Mouse (Mus musculus): ENCODE measurements around the gene Ak2.

Gene Ak2

DNA sequence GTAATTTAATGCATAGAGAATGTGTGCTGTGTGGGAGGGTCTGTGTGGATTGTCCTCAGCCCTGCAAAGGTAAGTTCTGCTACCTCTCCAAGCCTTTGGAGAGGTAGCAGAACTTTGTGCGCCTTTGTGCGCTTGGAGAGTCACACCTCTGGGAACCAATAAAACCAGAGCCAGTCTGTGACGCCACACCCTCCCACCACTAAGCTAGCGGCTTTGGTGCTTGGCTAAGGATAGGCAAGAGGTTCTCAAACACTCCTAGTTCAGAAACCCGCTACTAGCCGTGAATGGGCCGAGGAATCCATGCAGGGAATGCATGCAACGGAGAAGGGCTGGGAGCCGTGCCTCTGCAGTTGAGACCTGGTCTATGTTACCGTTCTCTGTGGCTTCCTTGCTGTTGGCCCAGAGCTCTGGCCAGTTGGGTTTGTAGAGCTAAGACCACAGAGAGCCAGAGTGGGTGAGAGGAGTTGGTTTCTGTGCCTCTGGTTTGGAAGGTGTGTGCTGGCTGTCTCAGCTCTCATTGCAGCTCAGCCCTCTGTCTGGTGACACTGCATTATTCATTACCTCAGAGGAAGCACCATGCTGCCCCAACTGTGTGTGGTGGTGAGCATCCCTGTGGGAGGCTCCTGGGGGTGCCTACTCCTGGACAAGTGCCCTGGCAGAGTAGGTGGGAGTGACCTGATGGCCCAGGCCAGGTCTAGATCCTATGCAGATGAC lies 21.6 kb downstream of the Ak2 start:
- DNase-seq (ENCODE audit: low spot score), result no peak

GRCm38 (mm10) chr4:129016329-129016728 lies 24.6 kb downstream of the Ak2 start:
- no peak for DNase-seq (ENCODE audit: low spot score)

GRCm38 (mm10) chr4:129017150-129017549 lies 25.4 kb downstream of the Ak2 start:
- DNase-seq (ENCODE audit: low spot score), result no peak

DNA sequence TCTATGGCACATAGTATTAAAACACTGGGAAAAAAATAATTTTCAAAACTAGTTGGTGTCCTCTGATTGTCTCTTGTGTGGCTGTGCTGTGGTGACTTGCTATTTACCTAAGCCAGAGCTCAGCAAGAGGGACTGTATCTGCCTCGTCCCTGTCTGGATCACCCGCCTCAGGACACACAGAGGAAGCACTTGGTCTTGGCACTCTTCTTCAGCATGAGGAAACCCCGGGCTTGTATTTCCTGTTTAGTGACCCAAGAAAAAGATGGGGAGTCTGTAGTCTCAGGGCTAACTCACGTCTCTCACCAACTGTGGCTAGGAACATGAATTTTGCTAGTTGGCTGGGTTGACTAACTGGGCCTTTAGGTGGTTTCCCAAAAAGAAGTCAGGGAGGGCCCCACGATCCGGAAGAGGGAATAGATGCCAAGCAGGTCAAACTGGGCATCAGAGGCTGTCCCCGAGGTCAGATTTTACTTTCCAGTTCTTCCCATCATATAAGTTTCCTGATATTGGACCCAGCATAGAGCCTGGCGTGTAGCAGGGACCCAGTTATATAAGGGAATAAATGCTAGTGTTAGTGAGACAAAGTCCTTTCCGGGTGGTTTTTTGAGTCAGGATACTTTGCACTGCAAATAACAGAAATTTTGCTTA lies 27.2 kb downstream of the Ak2 start:
- no peak for DNase-seq (ENCODE audit: low spot score)

GRCm38 (mm10) chr4:129019788-129020187 lies 28.0 kb downstream of the Ak2 start:
- no peak for DNase-seq (ENCODE audit: low spot score)

- no peak for DNase-seq (ENCODE audit: low spot score)
These were observed 28.7 kb downstream of the Ak2 start for GRCm38 (mm10) chr4:129020454-129020853.

DNA sequence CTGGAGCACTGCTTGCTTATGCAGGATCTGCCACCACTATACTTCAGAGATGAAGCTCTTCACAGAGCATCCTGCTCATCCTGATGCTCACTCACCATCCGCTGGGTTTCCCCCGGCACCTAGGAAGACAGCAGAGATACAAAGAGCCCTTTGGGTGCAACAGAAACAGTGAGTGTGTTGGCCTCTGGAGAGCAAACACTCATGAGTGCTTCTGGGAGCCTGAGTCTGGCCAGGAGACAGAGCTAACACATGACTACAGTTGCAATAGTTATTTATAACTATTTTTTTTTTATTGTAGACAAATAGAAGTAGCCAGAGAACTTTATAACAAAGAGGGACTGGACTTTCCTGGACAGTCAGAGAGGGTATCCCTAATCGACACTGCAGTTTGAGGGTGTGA lies 29.7 kb downstream of the Ak2 start:
- no peak for DNase-seq (ENCODE audit: low spot score)

DNA sequence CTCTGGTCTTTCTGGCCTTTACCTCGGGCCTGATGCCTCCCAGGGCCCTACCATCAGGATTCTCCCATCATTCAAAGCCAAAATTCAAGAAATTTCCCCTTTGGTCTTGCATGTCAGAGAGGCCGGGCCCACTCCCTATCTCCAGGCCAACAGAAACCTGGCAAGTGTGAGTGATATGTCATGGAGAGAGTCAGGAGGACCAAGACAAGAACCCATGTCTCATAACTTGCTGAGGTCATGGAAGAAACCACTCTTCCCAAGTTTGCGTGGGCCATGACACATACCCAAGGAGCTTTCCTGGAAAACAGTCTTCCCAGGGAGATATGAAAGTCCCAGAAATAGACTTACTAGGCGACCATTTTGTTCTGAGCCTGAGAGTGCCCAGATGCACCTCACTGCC lies 30.1 kb downstream of the Ak2 start:
- DNase-seq (ENCODE audit: low spot score), result no peak

GRCm38 (mm10) chr4:129023884-129024283 lies 32.1 kb downstream of the Ak2 start:
- DNase-seq (ENCODE audit: low spot score), result no peak

- no peak for DNase-seq (ENCODE audit: low spot score)
These were observed 33.0 kb downstream of the Ak2 start for GRCm38 (mm10) chr4:129024775-129025174.

- DNase-seq (ENCODE audit: low spot score), result no peak
These were observed 33.9 kb downstream of the Ak2 start for GRCm38 (mm10) chr4:129025707-129026106.

GRCm38 (mm10) chr4:129030746-129031145 lies 39.0 kb downstream of the Ak2 start:
- DNase-seq (ENCODE audit: low spot score), result no peak

- no peak for DNase-seq (ENCODE audit: low spot score)
These were observed 39.7 kb downstream of the Ak2 start for GRCm38 (mm10) chr4:129031408-129031965.

- peak; percentile 22 for DNase-seq (ENCODE audit: low spot score)
These were observed 40.6 kb downstream of the Ak2 start for GRCm38 (mm10) chr4:129032133-129032962.

DNA sequence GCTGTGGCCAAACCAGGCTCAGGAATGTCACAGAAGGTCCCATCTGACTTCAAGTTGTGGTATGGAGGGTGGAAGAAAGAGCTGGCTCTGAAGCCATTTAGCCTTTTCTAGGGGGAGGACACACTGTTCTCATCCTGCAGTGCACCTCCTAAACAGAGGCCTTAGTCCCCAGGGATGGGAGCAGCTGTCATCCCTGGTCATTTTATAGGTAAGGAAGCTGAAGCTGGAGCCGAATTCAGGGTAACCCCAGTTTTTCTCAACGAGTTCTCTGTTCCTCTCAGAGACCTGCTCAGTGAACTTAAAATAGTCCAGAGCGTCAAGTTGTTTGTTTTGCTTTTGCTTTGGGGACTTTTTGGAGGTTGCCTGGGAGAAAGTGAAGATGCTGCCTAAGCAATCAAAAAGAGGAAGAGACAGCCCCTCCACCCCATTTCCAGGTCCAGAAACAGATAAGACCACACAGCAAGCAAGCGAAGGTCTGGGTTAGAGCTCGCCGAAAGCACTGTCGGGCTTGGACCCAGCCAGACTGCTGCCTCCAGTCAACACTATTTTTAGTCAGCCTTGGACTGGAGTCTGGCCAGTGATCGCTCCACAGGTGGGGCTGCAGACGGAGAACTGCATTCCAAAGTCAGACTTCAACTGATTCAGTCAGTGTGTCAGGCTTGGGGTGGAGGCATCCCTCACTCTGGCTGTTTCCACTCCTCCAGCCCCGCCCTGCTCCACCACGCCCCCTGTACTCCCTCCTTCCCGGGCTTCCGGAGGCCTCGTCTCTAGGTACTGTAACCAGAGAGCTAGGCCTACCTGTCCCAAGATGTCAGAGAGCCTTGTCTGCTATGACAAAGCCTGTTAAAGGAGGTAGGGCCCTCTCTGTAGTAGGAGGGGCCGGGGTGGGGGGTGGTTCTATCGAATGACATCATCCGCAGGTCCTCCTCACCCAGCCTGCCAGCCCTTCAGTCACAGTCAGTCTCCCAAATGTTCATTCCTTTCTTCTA lies 41.5 kb downstream of the Ak2 start:
- no peak for DNase-seq (ENCODE audit: low spot score)

GRCm38 (mm10) chr4:129034224-129034623 lies 42.5 kb downstream of the Ak2 start:
- DNase-seq (ENCODE audit: low spot score), result no peak

GRCm38 (mm10) chr4:129034706-129035660 lies 43.2 kb downstream of the Ak2 start:
- DNase-seq (ENCODE audit: low spot score), result peak; percentile 38

DNA sequence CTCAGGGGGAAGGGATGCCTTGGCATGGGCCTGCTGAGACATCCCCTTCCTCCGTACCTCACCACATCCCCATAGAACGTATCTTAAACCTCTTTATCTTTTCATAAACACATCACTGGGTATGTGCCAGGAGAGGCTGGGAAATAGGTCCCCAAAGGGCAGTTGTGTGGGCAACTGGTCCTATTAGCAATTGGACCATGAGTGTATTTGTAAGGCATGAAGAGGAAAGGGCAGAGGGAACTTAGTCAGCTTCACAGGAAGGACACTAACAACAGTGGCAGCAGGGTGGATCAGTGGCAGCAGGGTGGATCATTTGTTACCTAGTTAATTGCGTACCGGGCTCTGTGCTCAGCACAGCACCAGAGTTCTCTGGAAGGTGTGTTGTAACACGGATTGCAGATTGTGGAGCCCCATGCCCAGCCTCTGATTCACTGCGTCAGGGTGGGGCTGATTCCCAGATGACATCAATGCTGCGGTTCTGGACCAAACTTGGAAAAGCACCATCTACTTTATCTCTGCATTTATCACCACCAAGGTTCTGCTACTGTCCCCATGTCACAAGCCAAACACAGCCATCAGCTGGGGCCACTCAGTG lies 44.2 kb downstream of the Ak2 start:
- no peak for DNase-seq (ENCODE audit: low spot score)

GRCm38 (mm10) chr4:129047721-129048421 lies 56.1 kb downstream of the Ak2 start:
- no peak for DNase-seq (ENCODE audit: low spot score)

Data from spleen, adult 12 weeks (tissue).